Mouse (Mus musculus): Measurements from ENCODE around the gene Pla1a. TPM values are rescaled to one million over a fixed set of nuclear protein-coding genes. Genes with fewer than 3 reads are reported as not detected.
A peak's percentile ranks its signal among the peaks of the same experiment; 100 is the strongest.

Gene Pla1a
- polyA plus RNA-seq, 1 experiment: 14.4 TPM

- Histone ChIP-seq H3K4me1 (ENCODE audit: control insufficient read depth, insufficient read depth, insufficient read length, low read length) (0 out of 2 replicates have a peak, but pooled peaks cover 4% of the 10 kb centered on the region), H3K4me3 (ENCODE audit: insufficient read depth, low read depth, low read length) (no peak overlapping the region), H3K27ac (replicated peaks; ENCODE audit: low read depth, low read length) (peak overlapping the region; percentile 70)
Observed at GRCm38 (mm10) chr16:38394191-38394618, 38.7 kb downstream of the Pla1a start.

GRCm38 (mm10) chr16:38392126-38392894 is 40.6 kb downstream of the Pla1a start:
- H3K27ac ChIP-seq (replicated peaks; ENCODE audit: low read depth, low read length): peak overlapping the region; percentile 83
- peak overlapping the region; percentile 59 for H3K4me3 ChIP-seq (ENCODE audit: insufficient read depth, low read depth, low read length)

GRCm38 (mm10) chr16:38390322-38390721 is 42.6 kb downstream of the Pla1a start:
- H3K4me1 ChIP-seq (ENCODE audit: control insufficient read depth, insufficient read depth, insufficient read length, low read length): 0 out of 2 replicates have a peak, but pooled peaks cover 4% of the 10 kb centered on the region
- H3K4me3 ChIP-seq (ENCODE audit: insufficient read depth, low read depth, low read length): no peak overlapping the region
- H3K27ac ChIP-seq (replicated peaks; ENCODE audit: low read depth, low read length): no peak overlapping the region

More at GRCm38 (mm10) chr16:38392126-38392894, 40.6 kb downstream of the Pla1a start:
- 0 out of 2 replicates have a peak, but pooled peaks cover 4% of the 10 kb centered on the region for H3K4me1 ChIP-seq (ENCODE audit: control insufficient read depth, insufficient read depth, insufficient read length, low read length)

DNA sequence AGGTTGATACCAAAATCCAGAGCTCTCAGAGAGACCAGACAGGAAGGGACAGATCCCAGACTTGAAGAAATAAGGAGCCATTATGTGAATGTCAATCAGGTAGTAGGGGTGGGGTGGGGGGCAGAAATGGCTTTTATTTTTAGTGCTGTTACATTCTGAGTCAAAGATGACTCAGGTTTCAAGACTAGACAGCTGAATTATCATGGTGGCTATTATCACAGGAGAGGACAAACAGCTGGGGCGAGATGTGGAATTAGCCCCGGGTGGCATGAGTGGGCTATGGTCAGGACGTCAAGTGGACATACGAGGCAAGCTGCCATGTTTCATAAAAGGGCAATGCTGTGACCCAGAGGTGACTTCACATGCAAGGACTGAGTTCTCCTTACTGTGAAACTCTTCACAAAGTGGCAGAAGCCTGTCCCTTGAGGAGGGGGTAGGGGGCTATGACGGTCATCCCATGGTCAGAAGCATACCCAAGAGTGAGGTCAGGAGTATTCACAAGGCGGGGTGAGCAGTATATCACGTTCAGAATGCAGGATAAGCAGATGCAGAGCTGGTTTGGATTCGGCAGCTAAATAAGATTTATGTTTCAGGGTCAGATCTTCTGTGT is 43.6 kb downstream of the Pla1a start:
- H3K4me1 ChIP-seq (ENCODE audit: control insufficient read depth, insufficient read depth, insufficient read length, low read length): 0 out of 2 replicates have a peak, but pooled peaks cover 4% of the 10 kb centered on the region
- no peak overlapping the region for H3K27ac ChIP-seq (replicated peaks; ENCODE audit: low read depth, low read length)
- H3K4me3 ChIP-seq (ENCODE audit: insufficient read depth, low read depth, low read length): no peak overlapping the region

DNA sequence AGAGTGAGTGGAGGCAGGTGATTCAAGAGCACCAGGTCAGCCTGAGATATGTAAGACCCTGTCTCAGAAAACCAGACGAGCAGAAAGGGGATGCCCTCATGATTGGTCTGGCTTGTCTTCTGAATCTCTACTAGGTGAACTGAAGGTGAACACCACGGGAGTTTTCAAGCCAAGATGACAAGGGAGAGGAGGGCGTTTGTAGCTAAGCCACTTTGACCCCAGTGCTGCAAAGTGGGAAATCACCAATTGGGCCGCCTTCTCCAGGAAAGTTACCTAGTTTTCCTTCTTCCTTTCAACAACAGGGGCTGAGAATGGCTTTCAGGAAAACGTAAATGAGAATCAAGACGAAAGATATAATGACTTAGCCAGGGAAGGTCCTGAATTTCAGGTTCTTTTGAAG is 44.2 kb downstream of the Pla1a start:
- H3K4me3 ChIP-seq (ENCODE audit: insufficient read depth, low read depth, low read length): no peak overlapping the region
- 0 out of 2 replicates have a peak, but pooled peaks cover 4% of the 10 kb centered on the region for H3K4me1 ChIP-seq (ENCODE audit: control insufficient read depth, insufficient read depth, insufficient read length, low read length)
- no peak overlapping the region for H3K27ac ChIP-seq (replicated peaks; ENCODE audit: low read depth, low read length)

GRCm38 (mm10) chr16:38387389-38387788 is 45.6 kb downstream of the Pla1a start:
- Histone ChIP-seq H3K4me1 (ENCODE audit: control insufficient read depth, insufficient read depth, insufficient read length, low read length) (no peaks in the 10 kb centered on the region), H3K4me3 (ENCODE audit: insufficient read depth, low read depth, low read length) (no peak overlapping the region), H3K27ac (replicated peaks; ENCODE audit: low read depth, low read length) (no peak overlapping the region)

GRCm38 (mm10) chr16:38385700-38386099 is 47.2 kb downstream of the Pla1a start:
- Histone ChIP-seq H3K4me3 (ENCODE audit: insufficient read depth, low read depth, low read length) (no peak overlapping the region), H3K27ac (replicated peaks; ENCODE audit: low read depth, low read length) (no peak overlapping the region), H3K4me1 (ENCODE audit: control insufficient read depth, insufficient read depth, insufficient read length, low read length) (no peaks in the 10 kb centered on the region)

DNA sequence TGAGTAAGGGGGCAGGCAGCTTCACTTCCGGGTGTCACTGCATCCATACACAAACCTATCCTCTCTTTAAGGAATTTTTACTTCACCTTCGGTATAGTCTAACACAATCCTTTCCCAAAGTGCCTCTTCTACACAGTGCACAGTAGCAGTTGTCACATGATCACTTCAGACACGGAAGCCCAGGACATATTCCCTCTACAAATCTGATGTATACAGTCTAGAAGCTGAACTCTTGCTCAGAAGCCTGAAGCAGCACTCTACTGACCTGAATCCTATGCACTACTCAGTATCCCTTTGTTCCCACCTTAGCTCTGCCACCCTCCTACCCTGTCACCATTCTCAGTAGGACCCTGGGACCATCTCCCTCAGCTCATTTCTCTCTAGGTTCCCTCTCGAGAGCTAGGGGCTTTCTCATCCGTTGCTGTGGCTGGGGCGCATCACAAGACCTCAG is 47.7 kb downstream of the Pla1a start:
- no peak overlapping the region for H3K4me3 ChIP-seq (ENCODE audit: insufficient read depth, low read depth, low read length)
- no peaks in the 10 kb centered on the region for H3K4me1 ChIP-seq (ENCODE audit: control insufficient read depth, insufficient read depth, insufficient read length, low read length)

GRCm38 (mm10) chr16:38383683-38384082 is 49.3 kb downstream of the Pla1a start:
- Histone ChIP-seq H3K27ac (replicated peaks; ENCODE audit: low read depth, low read length) (no peak overlapping the region), H3K4me3 (ENCODE audit: insufficient read depth, low read depth, low read length) (no peak overlapping the region), H3K4me1 (ENCODE audit: control insufficient read depth, insufficient read depth, insufficient read length, low read length) (no peaks in the 10 kb centered on the region)

More for the DNA sequence above, 47.7 kb downstream of the Pla1a start:
- H3K27ac ChIP-seq (replicated peaks; ENCODE audit: low read depth, low read length): no peak overlapping the region

GRCm38 (mm10) chr16:38379926-38380325 is 53.0 kb downstream of the Pla1a start:
- no peak overlapping the region for H3K27ac ChIP-seq (replicated peaks; ENCODE audit: low read depth, low read length)
- H3K4me1 ChIP-seq (ENCODE audit: control insufficient read depth, insufficient read depth, insufficient read length, low read length): no peaks in the 10 kb centered on the region
- H3K4me3 ChIP-seq (ENCODE audit: insufficient read depth, low read depth, low read length): no peak overlapping the region

GRCm38 (mm10) chr16:38379493-38379892 is 53.5 kb downstream of the Pla1a start:
- Histone ChIP-seq H3K4me1 (ENCODE audit: control insufficient read depth, insufficient read depth, insufficient read length, low read length) (no peaks in the 10 kb centered on the region), H3K4me3 (ENCODE audit: insufficient read depth, low read depth, low read length) (no peak overlapping the region), H3K27ac (replicated peaks; ENCODE audit: low read depth, low read length) (no peak overlapping the region)

GRCm38 (mm10) chr16:38379088-38379487 is 53.9 kb downstream of the Pla1a start:
- no peak overlapping the region for H3K27ac ChIP-seq (replicated peaks; ENCODE audit: low read depth, low read length)

DNA sequence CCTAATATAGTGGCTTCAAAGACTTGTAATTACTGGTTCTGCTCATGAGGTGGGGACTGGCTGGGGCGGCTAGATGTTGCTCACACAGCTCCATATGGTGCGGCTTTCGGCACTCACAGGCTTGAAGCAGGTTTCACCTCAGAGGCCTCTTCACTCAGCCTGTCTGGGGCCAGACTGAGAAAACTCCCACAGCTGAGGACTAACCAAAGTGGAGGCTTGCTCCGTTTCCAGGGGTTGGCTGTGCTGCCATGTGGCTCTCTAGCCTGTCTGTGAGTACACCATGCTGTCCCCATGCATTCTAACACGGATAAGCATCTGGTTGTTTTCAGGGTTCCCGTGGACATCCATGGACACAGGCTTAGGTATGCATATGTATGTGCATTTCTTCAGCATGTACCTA is 54.4 kb downstream of the Pla1a start:
- H3K4me3 ChIP-seq (ENCODE audit: insufficient read depth, low read depth, low read length): no peak overlapping the region
- no peaks in the 10 kb centered on the region for H3K4me1 ChIP-seq (ENCODE audit: control insufficient read depth, insufficient read depth, insufficient read length, low read length)
- no peak overlapping the region for H3K27ac ChIP-seq (replicated peaks; ENCODE audit: low read depth, low read length)

More at GRCm38 (mm10) chr16:38379088-38379487, 53.9 kb downstream of the Pla1a start:
- H3K4me3 ChIP-seq (ENCODE audit: insufficient read depth, low read depth, low read length): no peak overlapping the region
- no peaks in the 10 kb centered on the region for H3K4me1 ChIP-seq (ENCODE audit: control insufficient read depth, insufficient read depth, insufficient read length, low read length)

GRCm38 (mm10) chr16:38377546-38377945 is 55.4 kb downstream of the Pla1a start:
- no peaks in the 10 kb centered on the region for H3K4me1 ChIP-seq (ENCODE audit: control insufficient read depth, insufficient read depth, insufficient read length, low read length)
- H3K27ac ChIP-seq (replicated peaks; ENCODE audit: low read depth, low read length): no peak overlapping the region
- no peak overlapping the region for H3K4me3 ChIP-seq (ENCODE audit: insufficient read depth, low read depth, low read length)

GRCm38 (mm10) chr16:38376841-38377249 is 56.1 kb downstream of the Pla1a start:
- Histone ChIP-seq H3K27ac (replicated peaks; ENCODE audit: low read depth, low read length) (peak overlapping the region; percentile 32; the same call in 1 of the 2 replicates), H3K4me3 (ENCODE audit: insufficient read depth, low read depth, low read length) (peak overlapping the region; percentile 55), H3K4me1 (ENCODE audit: control insufficient read depth, insufficient read depth, insufficient read length, low read length) (no peaks in the 10 kb centered on the region)

Data from brown adipose tissue, adult 24 weeks (tissue).